Mouse (Mus musculus): Measurements from ENCODE around the gene Abhd10. TPM values are rescaled to one million over a fixed set of nuclear protein-coding genes. Genes with fewer than 3 reads are reported as not detected.

The Abhd10 gene
- polyA plus RNA-seq, 1 experiment from 2014 or later, result 30.7 TPM

GRCm38 (mm10) chr16:45695445-45696160 lies 47.2 kb downstream of the Abhd10 start:
- Histone ChIP-seq H3K27ac (ENCODE audit: low read depth, low read length) (no peak overlapping the region), H3K9me3 (ENCODE audit: control insufficient read depth, low read length) (no peaks in the 10 kb centered on the region), H3K4me2 (no peak overlapping the region), H3K36me3 (ENCODE audit: control insufficient read depth, insufficient read depth, low read length) (no peaks in the 10 kb centered on the region), H3K4me1 (replicated peaks; ENCODE audit: control insufficient read depth, insufficient read depth, low read length) (no peaks in the 10 kb centered on the region), H3K9ac (ENCODE audit: low read depth, low read length) (no peak overlapping the region), H3K27me3 (replicated peaks; ENCODE audit: control insufficient read depth, insufficient read depth, low read length) (no peaks in the 10 kb centered on the region), H3K4me3 (ENCODE audit: low read depth, low read length) (no peak overlapping the region)
- no peak for DNase-seq (ENCODE audit: low spot score)
- ATAC-seq (replicated peaks; ENCODE audit: low FRiP score), result no peak
- 80% methylated on average over 9 of the region's 9 CpGs for WGBS

GRCm38 (mm10) chr16:45693558-45693957 lies 49.2 kb downstream of the Abhd10 start, which contains the start of gene Tmprss7:
Gene Tmprss7, minus strand, starts transcription at chr16:45693658.
- ATAC-seq (replicated peaks; ENCODE audit: low FRiP score) (no peak), DNase-seq (ENCODE audit: low spot score) (no peak)
- Histone ChIP-seq H3K27ac (ENCODE audit: low read depth, low read length) (no peak within 1 kb of the TSS), H3K4me3 (ENCODE audit: low read depth, low read length) (no peak within 1 kb of the TSS), H3K27me3 (replicated peaks; ENCODE audit: control insufficient read depth, insufficient read depth, low read length) (no peaks in the 10 kb centered on the region), H3K9ac (ENCODE audit: low read depth, low read length) (no peak within 1 kb of the TSS), H3K9me3 (ENCODE audit: control insufficient read depth, low read length) (no peaks in the 10 kb centered on the region), H3K4me1 (replicated peaks; ENCODE audit: control insufficient read depth, insufficient read depth, low read length) (no peaks in the 10 kb centered on the region), H3K4me2 (no peak within 1 kb of the TSS), H3K36me3 (ENCODE audit: control insufficient read depth, insufficient read depth, low read length) (no peaks in the 10 kb centered on the region)
- WGBS, result 72% methylated on average over 10 of the region's 10 CpGs

- Histone ChIP-seq H3K4me1 (replicated peaks; ENCODE audit: control insufficient read depth, insufficient read depth, low read length) (no peaks in the 10 kb centered on the region), H3K27ac (ENCODE audit: low read depth, low read length) (no peak overlapping the region), H3K4me3 (ENCODE audit: low read depth, low read length) (no peak overlapping the region), H3K4me2 (no peak overlapping the region), H3K27me3 (replicated peaks; ENCODE audit: control insufficient read depth, insufficient read depth, low read length) (no peaks in the 10 kb centered on the region), H3K9ac (ENCODE audit: low read depth, low read length) (no peak overlapping the region), H3K9me3 (ENCODE audit: control insufficient read depth, low read length) (no peaks in the 10 kb centered on the region), H3K36me3 (ENCODE audit: control insufficient read depth, insufficient read depth, low read length) (no peaks in the 10 kb centered on the region)
- ATAC-seq (replicated peaks; ENCODE audit: low FRiP score) (no peak), DNase-seq (ENCODE audit: low spot score) (no peak)
- 80% methylated on average over 3 of the region's 3 CpGs for WGBS
Measured at GRCm38 (mm10) chr16:45692851-45693250, 49.9 kb downstream of the Abhd10 start.

GRCm38 (mm10) chr16:45690178-45690577 lies 52.6 kb downstream of the Abhd10 start:
- Histone ChIP-seq H3K9me3 (ENCODE audit: control insufficient read depth, low read length) (no peaks in the 10 kb centered on the region), H3K4me3 (ENCODE audit: low read depth, low read length) (no peak overlapping the region), H3K36me3 (ENCODE audit: control insufficient read depth, insufficient read depth, low read length) (no peaks in the 10 kb centered on the region), H3K4me2 (no peak overlapping the region), H3K27ac (ENCODE audit: low read depth, low read length) (no peak overlapping the region), H3K9ac (ENCODE audit: low read depth, low read length) (no peak overlapping the region), H3K27me3 (replicated peaks; ENCODE audit: control insufficient read depth, insufficient read depth, low read length) (no peaks in the 10 kb centered on the region), H3K4me1 (replicated peaks; ENCODE audit: control insufficient read depth, insufficient read depth, low read length) (no peaks in the 10 kb centered on the region)
- no peak for ATAC-seq (replicated peaks; ENCODE audit: low FRiP score)
- no peak for DNase-seq (ENCODE audit: low spot score)
- 55% methylated on average over 4 of the region's 4 CpGs for WGBS

GRCm38 (mm10) chr16:45686833-45687232 lies 55.9 kb downstream of the Abhd10 start:
- WGBS, result 72% methylated on average over 3 of the region's 3 CpGs
- no peak overlapping the region for H3K4me3 ChIP-seq (ENCODE audit: low read depth, low read length)
- no peaks in the 10 kb centered on the region for H3K27me3 ChIP-seq (replicated peaks; ENCODE audit: control insufficient read depth, insufficient read depth, low read length)
- ATAC-seq (replicated peaks; ENCODE audit: low FRiP score) (no peak), DNase-seq (ENCODE audit: low spot score) (no peak)
- no peak overlapping the region for H3K4me2 ChIP-seq
- H3K27ac ChIP-seq (ENCODE audit: low read depth, low read length), result no peak overlapping the region
- H3K9me3 ChIP-seq (ENCODE audit: control insufficient read depth, low read length), result no peaks in the 10 kb centered on the region
- H3K36me3 ChIP-seq (ENCODE audit: control insufficient read depth, insufficient read depth, low read length), result no peaks in the 10 kb centered on the region
- no peaks in the 10 kb centered on the region for H3K4me1 ChIP-seq (replicated peaks; ENCODE audit: control insufficient read depth, insufficient read depth, low read length)
- H3K9ac ChIP-seq (ENCODE audit: low read depth, low read length), result no peak overlapping the region

GRCm38 (mm10) chr16:45685295-45685694 lies 57.5 kb downstream of the Abhd10 start:
- Histone ChIP-seq H3K9ac (ENCODE audit: low read depth, low read length) (no peak overlapping the region), H3K27ac (ENCODE audit: low read depth, low read length) (no peak overlapping the region), H3K4me2 (no peak overlapping the region), H3K36me3 (ENCODE audit: control insufficient read depth, insufficient read depth, low read length) (no peaks in the 10 kb centered on the region), H3K4me3 (ENCODE audit: low read depth, low read length) (no peak overlapping the region), H3K27me3 (replicated peaks; ENCODE audit: control insufficient read depth, insufficient read depth, low read length) (no peaks in the 10 kb centered on the region), H3K4me1 (replicated peaks; ENCODE audit: control insufficient read depth, insufficient read depth, low read length) (no peaks in the 10 kb centered on the region), H3K9me3 (ENCODE audit: control insufficient read depth, low read length) (no peaks in the 10 kb centered on the region)
- WGBS, result 68% methylated on average over 3 of the region's 3 CpGs
- ATAC-seq (replicated peaks; ENCODE audit: low FRiP score) (no peak), DNase-seq (ENCODE audit: low spot score) (no peak)

GRCm38 (mm10) chr16:45684815-45685214 lies 57.9 kb downstream of the Abhd10 start:
- Histone ChIP-seq H3K4me1 (replicated peaks; ENCODE audit: control insufficient read depth, insufficient read depth, low read length) (no peaks in the 10 kb centered on the region), H3K4me2 (no peak overlapping the region), H3K27ac (ENCODE audit: low read depth, low read length) (no peak overlapping the region), H3K4me3 (ENCODE audit: low read depth, low read length) (no peak overlapping the region), H3K9ac (ENCODE audit: low read depth, low read length) (no peak overlapping the region), H3K9me3 (ENCODE audit: control insufficient read depth, low read length) (no peaks in the 10 kb centered on the region), H3K27me3 (replicated peaks; ENCODE audit: control insufficient read depth, insufficient read depth, low read length) (no peaks in the 10 kb centered on the region), H3K36me3 (ENCODE audit: control insufficient read depth, insufficient read depth, low read length) (no peaks in the 10 kb centered on the region)
- 14% methylated on average over 8 of the region's 8 CpGs for WGBS
- ATAC-seq (replicated peaks; ENCODE audit: low FRiP score) (no peak), DNase-seq (ENCODE audit: low spot score) (no peak)

Other genes starting within 250 kb of the Abhd10 start
- 0.15 TPM in 1 of 2 replicates, not detected in the other for gene Gm609, start 250.0 kb downstream of the Abhd10 start, polyA plus RNA-seq (2014; fragmentation: Nextera tagmentation; extraction: Ambion mirVana)
- not detected in 2 replicates for gene Gm17783, start 210.9 kb downstream of the Abhd10 start, polyA plus RNA-seq (2014; fragmentation: Nextera tagmentation; extraction: Ambion mirVana)
- not detected in 2 replicates for gene Slc9c1, start 207.6 kb downstream of the Abhd10 start, polyA plus RNA-seq (2014; fragmentation: Nextera tagmentation; extraction: Ambion mirVana)
- 1.6 and 2.0 TPM in 2 replicates for gene Gcsam, start 132.6 kb downstream of the Abhd10 start, polyA plus RNA-seq (2014; fragmentation: Nextera tagmentation; extraction: Ambion mirVana)
- gene BC016579, start 88.9 kb downstream of the Abhd10 start, polyA plus RNA-seq (2014; fragmentation: Nextera tagmentation; extraction: Ambion mirVana), result 0.34 and 0.90 TPM in 2 replicates
- gene Tmprss7, start 49.3 kb downstream of the Abhd10 start, polyA plus RNA-seq (2014; fragmentation: Nextera tagmentation; extraction: Ambion mirVana), result 0.63 and 0.84 TPM in 2 replicates
- gene Tagln3, start 18.3 kb downstream of the Abhd10 start, polyA plus RNA-seq (2014; fragmentation: Nextera tagmentation; extraction: Ambion mirVana), result 4.1 and 5.4 TPM in 2 replicates
- 24.3 and 25.9 TPM in 2 replicates for gene Phldb2, start 210.6 kb upstream of the Abhd10 start, polyA plus RNA-seq (2014; fragmentation: Nextera tagmentation; extraction: Ambion mirVana)

Data from liver, embryonic 11.5 days (tissue).